Mouse (Mus musculus) MEL (cell line): ENCODE data around the gene Chka.

ENCODE experiments used
- CHD1 ChIP-seq: IDR thresholded peaks from 2 replicates; pipeline ENCODE4 v1.6.1; 2012; ENCODE audit warnings: low read depth, mild to moderate bottlenecking, inconsistent platforms, low read length, improper control_type of control experiment
- CTCF ChIP-seq, 3 experiments: IDR thresholded peaks in 2 of 3; conservative IDR thresholded peaks in 1 of 3; 2 replicates each; pipeline ENCODE4 v1.5.1; 2011 to 2012; ENCODE audit warnings: low read length in 3 of 3, low read depth in 2 of 3, mild to moderate bottlenecking in 2 of 3, improper control_type of control experiment in 1 of 3, inconsistent platforms in 1 of 3, mixed read lengths in 1 of 3, moderate library complexity in 1 of 3; ENCODE audit not compliant: control insufficient read depth in 1 of 3, insufficient read depth in 1 of 3, poor library complexity in 1 of 3, severe bottlenecking in 1 of 3
- E2F4 ChIP-seq: IDR thresholded peaks from 2 replicates; pipeline ENCODE4 v1.6.1; 2011; ENCODE audit warnings: low read depth, low read length, improper control_type of control experiment, borderline replicate concordance
- ELF1 ChIP-seq: IDR thresholded peaks from 2 replicates; pipeline ENCODE4 v1.6.1; 2014; ENCODE audit warnings: low read depth, mild to moderate bottlenecking, inconsistent platforms, low read length, improper control_type of control experiment, moderate library complexity
- EP300 ChIP-seq, 2 experiments: IDR thresholded peaks; 2 replicates each; pipeline ENCODE4 v1.6.1; 2011; ENCODE audit warnings: improper control_type of control experiment in 2 of 2, low read length in 2 of 2, low read depth in 1 of 2, mild to moderate bottlenecking in 1 of 2
- ETS1 ChIP-seq: IDR thresholded peaks from 2 replicates; pipeline ENCODE4 v1.6.1; 2012; ENCODE audit warnings: low read depth, mild to moderate bottlenecking, inconsistent platforms, low read length, improper control_type of control experiment, moderate library complexity
- HCFC1 ChIP-seq: IDR thresholded peaks from 2 replicates; pipeline ENCODE4 v1.6.1; 2012; ENCODE audit warnings: low read depth, mild to moderate bottlenecking, inconsistent platforms, low read length, improper control_type of control experiment, moderate library complexity
- JUND ChIP-seq: IDR thresholded peaks from 2 replicates; pipeline ENCODE4 v1.6.1; 2011; ENCODE audit warnings: low read depth, mild to moderate bottlenecking, improper control_type of control experiment, low read length
- MAFK ChIP-seq: IDR thresholded peaks from 2 replicates; pipeline ENCODE4 v1.6.1; 2011; ENCODE audit warnings: low read depth, mild to moderate bottlenecking, low read length, improper control_type of control experiment, borderline replicate concordance
- POLR2A ChIP-seq, 2 experiments: IDR thresholded peaks; 2 replicates each; pipeline ENCODE4 v1.6.1; 2011 to 2012; ENCODE audit warnings: low read length in 2 of 2, mild to moderate bottlenecking in 2 of 2, control low read depth in 1 of 2, improper control_type of control experiment in 1 of 2, low read depth in 1 of 2, moderate library complexity in 1 of 2; ENCODE audit not compliant: control insufficient read depth in 1 of 2, insufficient read depth in 1 of 2, poor library complexity in 1 of 2
- POLR2AphosphoS5 ChIP-seq: IDR thresholded peaks from 2 replicates; pipeline ENCODE4 v1.6.1; 2012; ENCODE audit warnings: low read depth, borderline replicate concordance, mild to moderate bottlenecking, inconsistent platforms, low read length, moderate library complexity, mixed read lengths
- RAD21 ChIP-seq: IDR thresholded peaks from 2 replicates; pipeline ENCODE4 v1.6.1; 2011; ENCODE audit warnings: mild to moderate bottlenecking, low read depth, low read length, improper control_type of control experiment
- SIN3A ChIP-seq: IDR thresholded peaks from 2 replicates; pipeline ENCODE4 v1.6.1; 2012; ENCODE audit warnings: low read length, improper control_type of control experiment, inconsistent platforms
- TCF12 ChIP-seq: IDR thresholded peaks from 2 replicates; pipeline ENCODE4 v1.6.1; 2014; ENCODE audit warnings: low read depth, mild to moderate bottlenecking, inconsistent platforms, low read length, improper control_type of control experiment, moderate library complexity

- no peak for TF ChIP-seq EP300 (IDR thresholded peaks at IDR 0.05; ENCODE audit: low read depth in 1 of 2, low read length in 2 of 2)
- TF ChIP-seq HCFC1, result no peak
- no peak for TF ChIP-seq POLR2A (IDR thresholded peaks at IDR 0.05; ENCODE audit: control insufficient read depth in 1 of 2, insufficient read depth in 1 of 2, low read depth in 1 of 2, low read length in 2 of 2, poor library complexity in 1 of 2)
- TF ChIP-seq CTCF (IDR thresholded peaks at IDR 0.05 in 2 of 3, conservative IDR thresholded peaks at IDR 0.05 in 1 of 3; ENCODE audit: control insufficient read depth in 1 of 3, insufficient read depth in 1 of 3, low read depth in 2 of 3, low read length in 3 of 3, poor library complexity in 1 of 3, severe bottlenecking in 1 of 3), result no peak
- TF ChIP-seq JUND, result no peak
- no peak for TF ChIP-seq MAFK
- no peak for TF ChIP-seq E2F4
- no peak for TF ChIP-seq ETS1
- no peak for TF ChIP-seq TCF12
- no peak for TF ChIP-seq CHD1
- TF ChIP-seq SIN3A, result no peak
- no peak for TF ChIP-seq RAD21
- no peak for TF ChIP-seq ELF1
- TF ChIP-seq POLR2AphosphoS5, result no peak
Measured at GRCm38 (mm10) chr19:3842359-3843148, 9.0 kb upstream of the Chka start.
